Mouse (Mus musculus) MEL (cell line): Measurements from ENCODE around the gene Ifnar1. TPM values are rescaled to one million over a fixed set of nuclear protein-coding genes. Genes with fewer than 3 reads are reported as not detected.

ENCODE experiments used
- DNase-seq: peaks from one replicate; pipeline ENCODE4 v3.0.0; 2011; ENCODE audit warnings: low read depth, low spot score
- H3K27ac ChIP-seq: 2 replicates; pipeline ENCODE4 v1.5.1; 2012; ENCODE audit warnings: low read depth, mild to moderate bottlenecking, control low read depth, low read length, moderate library complexity; ENCODE audit not compliant: control insufficient read depth
- H3K27me3 ChIP-seq, 2 experiments: fragments of 150-350 bp in 1 of 2; sonication (generic) in 1 of 2; 2 replicates each; pipeline ENCODE4 v1.6.1; 2012; ENCODE audit warnings: low read length in 2 of 2, mild to moderate bottlenecking in 2 of 2, improper control_type of control experiment in 1 of 2, moderate library complexity in 1 of 2; ENCODE audit not compliant: insufficient read depth in 2 of 2, control insufficient read depth in 1 of 2
- H3K36me3 ChIP-seq, 2 experiments: 2 replicates each; pipeline ENCODE4 v1.6.1; 2012 to 2014; ENCODE audit warnings: low read length in 2 of 2, improper control_type of control experiment in 1 of 2, inconsistent platforms in 1 of 2, mild to moderate bottlenecking in 1 of 2; ENCODE audit not compliant: insufficient read depth in 2 of 2, control insufficient read depth in 1 of 2
- H3K4me1 ChIP-seq, 2 experiments: fragments of 150-350 bp in 1 of 2; sonication (generic) in 1 of 2; 2 replicates each; pipeline ENCODE4 v1.6.1; 2012; ENCODE audit warnings: low read length in 2 of 2, improper control_type of control experiment in 1 of 2, mild to moderate bottlenecking in 1 of 2; ENCODE audit not compliant: insufficient read depth in 2 of 2, control insufficient read depth in 1 of 2
- H3K4me3 ChIP-seq, 2 experiments: fragments of 150-350 bp in 1 of 2; sonication (generic) in 1 of 2; 2 replicates each; pipeline ENCODE4 v1.5.1; 2012; ENCODE audit warnings: low read depth in 2 of 2, low read length in 2 of 2, mild to moderate bottlenecking in 2 of 2, moderate library complexity in 2 of 2, control low read depth in 1 of 2, improper control_type of control experiment in 1 of 2; ENCODE audit not compliant: control insufficient read depth in 1 of 2, insufficient read depth in 1 of 2
- H3K79me2 ChIP-seq: 2 replicates; pipeline ENCODE4 v1.6.1; 2012; ENCODE audit warnings: mild to moderate bottlenecking, low read length, moderate library complexity; ENCODE audit not compliant: control insufficient read depth, poor library complexity, insufficient read depth
- H3K9ac ChIP-seq: 2 replicates; pipeline ENCODE4 v1.6.1; 2012; ENCODE audit warnings: low read depth, mild to moderate bottlenecking, control low read depth, low read length, moderate library complexity; ENCODE audit not compliant: control insufficient read depth, poor library complexity, severe bottlenecking
- H3K9me3 ChIP-seq: fragments of 150-350 bp; sonication (generic); replicated peaks from 2 replicates; pipeline ENCODE4 v1.6.1; 2012; ENCODE audit warnings: mild to moderate bottlenecking, low read length, improper control_type of control experiment, moderate library complexity; ENCODE audit not compliant: insufficient read depth
- BHLHE40 ChIP-seq: IDR thresholded peaks from 2 replicates; pipeline ENCODE4 v1.6.1; 2012; ENCODE audit warnings: low read depth, mild to moderate bottlenecking, inconsistent platforms, low read length, improper control_type of control experiment, borderline replicate concordance
- CHD2 ChIP-seq: IDR thresholded peaks from 2 replicates; pipeline ENCODE4 v1.6.1; 2011; ENCODE audit warnings: low read length, improper control_type of control experiment
- CTCF ChIP-seq, 3 experiments: IDR thresholded peaks in 2 of 3; conservative IDR thresholded peaks in 1 of 3; 2 replicates each; pipeline ENCODE4 v1.5.1; 2011 to 2012; ENCODE audit warnings: low read length in 3 of 3, low read depth in 2 of 3, mild to moderate bottlenecking in 2 of 3, improper control_type of control experiment in 1 of 3, inconsistent platforms in 1 of 3, mixed read lengths in 1 of 3, moderate library complexity in 1 of 3; ENCODE audit not compliant: control insufficient read depth in 1 of 3, insufficient read depth in 1 of 3, poor library complexity in 1 of 3, severe bottlenecking in 1 of 3
- EP300 ChIP-seq, 2 experiments: IDR thresholded peaks; 2 replicates each; pipeline ENCODE4 v1.6.1; 2011; ENCODE audit warnings: improper control_type of control experiment in 2 of 2, low read length in 2 of 2, low read depth in 1 of 2, mild to moderate bottlenecking in 1 of 2
- ETS1 ChIP-seq: IDR thresholded peaks from 2 replicates; pipeline ENCODE4 v1.6.1; 2012; ENCODE audit warnings: low read depth, mild to moderate bottlenecking, inconsistent platforms, low read length, improper control_type of control experiment, moderate library complexity
- GATA1 ChIP-seq: IDR thresholded peaks from 2 replicates; pipeline ENCODE4 v1.6.1; 2011; ENCODE audit warnings: low read depth, low read length, improper control_type of control experiment
- MAFK ChIP-seq: IDR thresholded peaks from 2 replicates; pipeline ENCODE4 v1.6.1; 2011; ENCODE audit warnings: low read depth, mild to moderate bottlenecking, low read length, improper control_type of control experiment, borderline replicate concordance
- MAX ChIP-seq: IDR thresholded peaks from 2 replicates; pipeline ENCODE4 v1.6.1; 2011; ENCODE audit warnings: low read length, improper control_type of control experiment
- MAZ ChIP-seq: IDR thresholded peaks from 2 replicates; pipeline ENCODE4 v1.6.1; 2012; ENCODE audit warnings: low read depth, mild to moderate bottlenecking, inconsistent platforms, low read length, improper control_type of control experiment
- MEF2A ChIP-seq: IDR thresholded peaks from 2 replicates; pipeline ENCODE4 v1.6.1; 2014; ENCODE audit warnings: low read depth, mild to moderate bottlenecking, inconsistent platforms, low read length, improper control_type of control experiment; ENCODE audit not compliant: poor library complexity, insufficient replicate concordance, severe bottlenecking; ENCODE audit errors: extremely low read depth
- MXI1 ChIP-seq: IDR thresholded peaks from 2 replicates; pipeline ENCODE4 v1.6.1; 2011; ENCODE audit warnings: mild to moderate bottlenecking, low read depth, low read length, improper control_type of control experiment
- MYC ChIP-seq: IDR thresholded peaks from 2 replicates; pipeline ENCODE4 v1.6.1; 2011; ENCODE audit warnings: low read depth, mild to moderate bottlenecking, low read length, improper control_type of control experiment, moderate library complexity
- NELFE ChIP-seq: IDR thresholded peaks from 2 replicates; pipeline ENCODE4 v1.6.1; 2011; ENCODE audit warnings: low read depth, low read length, improper control_type of control experiment
- POLR2A ChIP-seq, 2 experiments: IDR thresholded peaks; 2 replicates each; pipeline ENCODE4 v1.6.1; 2011 to 2012; ENCODE audit warnings: low read length in 2 of 2, mild to moderate bottlenecking in 2 of 2, control low read depth in 1 of 2, improper control_type of control experiment in 1 of 2, low read depth in 1 of 2, moderate library complexity in 1 of 2; ENCODE audit not compliant: control insufficient read depth in 1 of 2, insufficient read depth in 1 of 2, poor library complexity in 1 of 2
- POLR2AphosphoS2 ChIP-seq: IDR thresholded peaks from 2 replicates; pipeline ENCODE4 v1.6.1; 2011; ENCODE audit warnings: low read length, improper control_type of control experiment
- POLR2AphosphoS5 ChIP-seq: IDR thresholded peaks from 2 replicates; pipeline ENCODE4 v1.6.1; 2012; ENCODE audit warnings: low read depth, borderline replicate concordance, mild to moderate bottlenecking, inconsistent platforms, low read length, moderate library complexity, mixed read lengths
- RAD21 ChIP-seq: IDR thresholded peaks from 2 replicates; pipeline ENCODE4 v1.6.1; 2011; ENCODE audit warnings: mild to moderate bottlenecking, low read depth, low read length, improper control_type of control experiment
- RCOR1 ChIP-seq: IDR thresholded peaks from 2 replicates; pipeline ENCODE4 v1.6.1; 2012; ENCODE audit warnings: low read depth, mild to moderate bottlenecking, inconsistent platforms, low read length, improper control_type of control experiment
- TAL1 ChIP-seq: IDR thresholded peaks from 2 replicates; pipeline ENCODE4 v1.6.1; 2012; ENCODE audit warnings: mild to moderate bottlenecking, inconsistent platforms, low read length, moderate library complexity, mixed read lengths
- TBP ChIP-seq: IDR thresholded peaks from 2 replicates; pipeline ENCODE4 v1.8.0; 2011; ENCODE audit warnings: low read depth, low read length, improper control_type of control experiment
- TCF12 ChIP-seq: IDR thresholded peaks from 2 replicates; pipeline ENCODE4 v1.6.1; 2014; ENCODE audit warnings: low read depth, mild to moderate bottlenecking, inconsistent platforms, low read length, improper control_type of control experiment, moderate library complexity
- USF1 ChIP-seq: IDR thresholded peaks from 2 replicates; pipeline ENCODE4 v1.6.1; 2014; ENCODE audit warnings: low read depth, mild to moderate bottlenecking, inconsistent platforms, low read length, improper control_type of control experiment, moderate library complexity
- ZC3H11A ChIP-seq: IDR thresholded peaks from 2 replicates; pipeline ENCODE4 v1.6.1; 2012; ENCODE audit warnings: low read depth, mild to moderate bottlenecking, inconsistent platforms, low read length, improper control_type of control experiment
- ZKSCAN1 ChIP-seq: IDR thresholded peaks from 2 replicates; pipeline ENCODE4 v1.6.1; 2012; ENCODE audit warnings: low read depth, mild to moderate bottlenecking, inconsistent platforms, low read length, improper control_type of control experiment, moderate library complexity
- polyA plus RNA-seq, 2 experiments: library from polyadenylated mRNA; stranded (reverse) in 1 of 2; unstranded in 1 of 2; fragments of >175 nt in 1 of 2; fragments of >200 nt in 1 of 2; gene quantifications; 2 replicates each; pipeline versions ENCODE4 v1.2.1 to v1.2.4; 2012; ENCODE audit warnings: low replicate concordance in 2 of 2, low read depth in 1 of 2; ENCODE audit not compliant: insufficient read length in 2 of 2, insufficient read depth in 1 of 2, missing spikeins in 1 of 2
- total RNA-seq: library from RNA; depleted of rRNA; stranded (reverse); fragments of 300-350 nt; gene quantifications from 2 replicates; pipeline ENCODE4 v1.2.3, GENCODE M21; 2012

The Ifnar1 gene
- total and polyA plus RNA-seq, 3 experiments = 10.3 to 20.2 TPM; not detected in 1

GRCm38 (mm10) chr16:91448088-91448487, 37.0 kb upstream of the Ifnar1 start:
- no peaks in the 10 kb centered on the region for H3K27me3 ChIP-seq
- H3K79me2 ChIP-seq = no peaks in the 10 kb centered on the region
- H3K9me3 ChIP-seq = no peaks in the 10 kb centered on the region
- DNase-seq = peak; percentile 72
- H3K9ac ChIP-seq = no peak overlapping the region
- peaks cover 0 to 31% of the 10 kb centered on the region in 2 experiments; a peak in 2 of 4 replicates for H3K36me3 ChIP-seq
- TF ChIP-seq ZC3H11A (no peak), RAD21 (no peak), MXI1 (no peak), POLR2AphosphoS5 (no peak), EP300 (IDR thresholded peaks at IDR 0.05; ENCODE audit: low read depth in 1 of 2, low read length in 2 of 2) (peak; percentile 38 to 62; a peak in 3 of 4 replicates), TCF12 (peak; percentile 10; the same call in 1 of the 2 replicates), ETS1 (peak; percentile 72), GATA1 (peak; percentile 79), MAZ (peak; percentile 33; the same call in 1 of the 2 replicates)
- H3K27ac ChIP-seq = peak overlapping the region; percentile 51
- no peak overlapping the region for H3K4me3 ChIP-seq
- peaks cover 25 to 39% of the 10 kb centered on the region in 2 experiments for H3K4me1 ChIP-seq

DNA sequence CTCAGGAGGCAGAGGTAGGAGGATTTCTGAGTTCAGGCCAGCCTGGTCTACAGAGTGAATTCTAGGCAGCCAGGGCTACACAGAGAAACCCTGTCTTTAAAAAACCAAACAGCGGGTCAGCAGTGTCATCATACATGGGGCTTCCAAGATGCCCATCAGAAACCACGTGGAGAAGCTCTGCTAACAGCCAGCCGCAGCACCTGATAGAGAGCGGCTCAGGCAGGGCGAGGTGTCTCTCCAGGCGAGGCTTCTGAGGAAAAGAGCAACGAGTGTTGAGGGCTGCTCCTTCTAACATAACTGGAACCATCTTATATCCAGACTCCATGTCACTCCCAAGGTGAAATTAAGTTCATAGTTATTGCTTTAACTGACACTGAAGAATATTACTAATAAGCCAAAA, 36.1 kb upstream of the Ifnar1 start:
- Histone ChIP-seq H3K36me3 (peaks cover 0 to 31% of the 10 kb centered on the region in 2 experiments; a peak in 2 of 4 replicates), H3K9me3 (no peaks in the 10 kb centered on the region), H3K27ac (no peak overlapping the region), H3K9ac (no peak overlapping the region), H3K79me2 (no peaks in the 10 kb centered on the region), H3K4me1 (peaks cover 25 to 38% of the 10 kb centered on the region in 2 experiments), H3K4me3 (no peak overlapping the region), H3K27me3 (no peaks in the 10 kb centered on the region)
- TF ChIP-seq CHD2 (no peak), NELFE (no peak), TBP (no peak), MAFK (no peak), CTCF (IDR thresholded peaks at IDR 0.05 in 2 of 3, conservative IDR thresholded peaks at IDR 0.05 in 1 of 3; ENCODE audit: control insufficient read depth in 1 of 3, insufficient read depth in 1 of 3, low read depth in 2 of 3, low read length in 3 of 3, poor library complexity in 1 of 3, severe bottlenecking in 1 of 3) (no peak), MAX (no peak; the same call in 1 of the 2 replicates), MYC (no peak), USF1 (no peak), TAL1 (no peak), ZKSCAN1 (no peak), MAZ (no peak), EP300 (IDR thresholded peaks at IDR 0.05; ENCODE audit: low read depth in 1 of 2, low read length in 2 of 2) (no peak), POLR2AphosphoS2 (no peak), MEF2A (no peak), GATA1 (no peak), RCOR1 (no peak), POLR2A (IDR thresholded peaks at IDR 0.05; ENCODE audit: control insufficient read depth in 1 of 2, insufficient read depth in 1 of 2, low read depth in 1 of 2, low read length in 2 of 2, poor library complexity in 1 of 2) (no peak), BHLHE40 (no peak), ETS1 (no peak)
- DNase-seq = no peak
